Mouse (Mus musculus): Measurements from ENCODE around the gene Chaf1a. TPM values are rescaled to one million over a fixed set of nuclear protein-coding genes. Genes with fewer than 3 reads are reported as not detected.

The Chaf1a gene
- total RNA-seq, 2 experiments from 2014 or later: 0.46 to 0.95 TPM

GRCm38 (mm10) chr17:56018347-56019131 lies 21.7 kb upstream of the Chaf1a start:
- DNase-seq (ENCODE audit: low spot score): no peak

- DNase-seq (ENCODE audit: low spot score): no peak
Measured at GRCm38 (mm10) chr17:56020400-56021084, 19.7 kb upstream of the Chaf1a start.

GRCm38 (mm10) chr17:56021161-56021910 lies 18.9 kb upstream of the Chaf1a start:
- no peak for DNase-seq (ENCODE audit: low spot score)

GRCm38 (mm10) chr17:56022131-56022988 lies 17.9 kb upstream of the Chaf1a start:
- no peak for DNase-seq (ENCODE audit: low spot score)

GRCm38 (mm10) chr17:56022989-56023290 lies 17.3 kb upstream of the Chaf1a start:
- no peak for DNase-seq (ENCODE audit: low spot score)

- no peak for DNase-seq (ENCODE audit: low spot score)
Measured at GRCm38 (mm10) chr17:56023386-56023785, 16.9 kb upstream of the Chaf1a start.

GRCm38 (mm10) chr17:56024476-56024875 lies 15.8 kb upstream of the Chaf1a start:
- DNase-seq (ENCODE audit: low spot score): no peak

GRCm38 (mm10) chr17:56024931-56025330 lies 15.3 kb upstream of the Chaf1a start:
- no peak for DNase-seq (ENCODE audit: low spot score)

GRCm38 (mm10) chr17:56026303-56026702 lies 13.9 kb upstream of the Chaf1a start:
- no peak for DNase-seq (ENCODE audit: low spot score)

GRCm38 (mm10) chr17:56026881-56027280 lies 13.4 kb upstream of the Chaf1a start:
- DNase-seq (ENCODE audit: low spot score): no peak

- DNase-seq (ENCODE audit: low spot score): peak; percentile 82
Measured at GRCm38 (mm10) chr17:56027801-56028441, 12.3 kb upstream of the Chaf1a start.

GRCm38 (mm10) chr17:56030238-56030870 lies 9.9 kb upstream of the Chaf1a start:
- DNase-seq (ENCODE audit: low spot score): no peak

- no peak for DNase-seq (ENCODE audit: low spot score)
Measured at GRCm38 (mm10) chr17:56030919-56031318, 9.3 kb upstream of the Chaf1a start.

GRCm38 (mm10) chr17:56031431-56031830 lies 8.8 kb upstream of the Chaf1a start:
- DNase-seq (ENCODE audit: low spot score): no peak

- no peak for DNase-seq (ENCODE audit: low spot score)
Measured at GRCm38 (mm10) chr17:56032127-56032733, 8.0 kb upstream of the Chaf1a start.

- DNase-seq (ENCODE audit: low spot score): no peak
Measured at GRCm38 (mm10) chr17:56032831-56033230, 7.4 kb upstream of the Chaf1a start.

GRCm38 (mm10) chr17:56034040-56034725 lies 6.1 kb upstream of the Chaf1a start:
- peak; percentile 61 for DNase-seq (ENCODE audit: low spot score)

- DNase-seq (ENCODE audit: low spot score): no peak
Measured at GRCm38 (mm10) chr17:56034726-56035100, 5.5 kb upstream of the Chaf1a start.

- DNase-seq (ENCODE audit: low spot score): no peak
Measured at GRCm38 (mm10) chr17:56035216-56035615, 5.0 kb upstream of the Chaf1a start.
